Mouse (Mus musculus) frontal cortex, postnatal 14 days (tissue): ENCODE data around the gene Klk13.

ENCODE experiments used
- DNase-seq, 2 experiments: peaks; one replicate each; pipeline ENCODE4 v3.0.0; 2022; ENCODE audit warnings: low spot score in 2 of 2

The Klk13 gene

DNA sequence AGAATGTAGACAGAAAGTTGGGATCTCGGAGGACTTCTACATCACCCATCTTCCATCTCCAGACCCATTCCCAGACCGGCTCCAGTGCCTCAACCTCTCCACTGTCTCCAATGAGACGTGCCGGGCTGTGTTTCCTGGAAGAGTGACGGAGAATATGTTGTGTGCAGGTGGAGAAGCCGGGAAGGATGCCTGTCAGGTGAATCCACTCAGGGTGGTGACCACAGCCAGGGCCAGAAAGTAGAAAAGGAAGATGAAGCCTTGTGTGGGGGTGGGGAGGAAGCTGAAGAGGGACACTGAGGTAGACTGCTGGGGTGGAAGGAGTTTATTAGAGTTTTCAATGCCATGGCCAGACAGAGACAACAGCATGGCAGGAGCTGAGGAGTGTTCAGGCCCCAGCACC lies 59.5 kb downstream of the Klk13 start:
- DNase-seq, result no peak

DNA sequence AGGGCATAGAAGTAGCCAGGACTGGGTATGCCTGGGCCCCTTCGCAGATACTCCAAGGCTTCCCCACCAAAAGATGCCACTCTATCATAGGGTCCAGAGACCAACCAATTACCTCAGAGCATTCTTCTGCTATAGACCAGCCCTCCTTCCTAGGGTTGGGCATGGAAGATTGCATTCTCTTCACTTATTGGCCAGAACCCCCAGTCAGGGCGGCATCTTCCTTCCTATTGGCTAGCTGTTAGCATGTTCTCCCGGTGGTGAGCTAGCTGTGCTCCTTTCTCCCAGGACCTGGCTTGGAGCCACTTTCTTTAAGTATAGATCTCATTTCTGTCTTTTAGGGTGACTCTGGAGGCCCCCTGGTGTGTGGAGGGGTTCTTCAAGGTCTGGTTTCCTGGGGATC lies 60.5 kb downstream of the Klk13 start:
- DNase-seq, result no peak

DNA sequence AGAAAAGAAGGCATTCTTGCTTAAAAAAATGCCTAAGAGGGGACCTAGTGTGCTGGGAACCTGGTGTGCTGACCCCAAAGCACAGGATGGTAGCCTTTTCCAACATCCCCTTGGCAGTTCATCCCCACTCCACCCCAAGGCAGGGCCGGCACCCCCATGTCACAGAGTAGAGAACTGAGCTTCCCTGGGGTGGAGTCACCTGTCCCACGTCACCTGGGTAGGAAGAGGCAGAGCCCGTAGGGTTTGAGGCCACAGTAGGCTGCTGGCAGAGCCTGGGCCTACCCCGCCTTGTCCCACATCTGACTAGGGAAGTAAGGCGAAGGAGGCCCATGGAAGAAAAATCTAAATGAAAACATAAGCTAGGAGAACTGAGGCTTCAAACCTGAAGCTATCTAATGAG lies 62.0 kb downstream of the Klk13 start, which contains the start of gene Klk11:
Gene Klk11 (plus strand): TSS at position 241 of the 400 bp plus-strand sequence.
- DNase-seq, result no peak

DNA sequence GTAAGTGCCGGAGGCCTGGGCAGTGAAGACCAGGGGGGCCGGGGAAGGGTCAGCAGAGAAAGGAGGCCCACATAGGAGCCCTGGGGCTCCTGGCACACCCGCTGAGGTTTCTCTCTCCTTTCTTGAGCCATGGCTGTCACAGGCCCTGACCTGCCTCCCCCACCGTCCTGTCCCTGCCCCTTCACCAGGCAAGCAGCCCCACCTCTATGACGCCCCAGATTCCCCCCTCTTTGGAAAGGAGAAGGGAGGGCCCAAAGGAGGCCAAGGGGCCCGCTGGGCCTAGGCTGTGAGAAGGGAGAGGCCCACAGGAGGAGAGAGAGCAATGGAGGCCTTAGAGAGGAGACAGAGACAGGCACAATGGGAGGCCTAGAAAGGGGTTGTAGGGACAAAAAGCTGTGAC lies 62.4 kb downstream of the Klk13 start:
- no peak for DNase-seq

DNA sequence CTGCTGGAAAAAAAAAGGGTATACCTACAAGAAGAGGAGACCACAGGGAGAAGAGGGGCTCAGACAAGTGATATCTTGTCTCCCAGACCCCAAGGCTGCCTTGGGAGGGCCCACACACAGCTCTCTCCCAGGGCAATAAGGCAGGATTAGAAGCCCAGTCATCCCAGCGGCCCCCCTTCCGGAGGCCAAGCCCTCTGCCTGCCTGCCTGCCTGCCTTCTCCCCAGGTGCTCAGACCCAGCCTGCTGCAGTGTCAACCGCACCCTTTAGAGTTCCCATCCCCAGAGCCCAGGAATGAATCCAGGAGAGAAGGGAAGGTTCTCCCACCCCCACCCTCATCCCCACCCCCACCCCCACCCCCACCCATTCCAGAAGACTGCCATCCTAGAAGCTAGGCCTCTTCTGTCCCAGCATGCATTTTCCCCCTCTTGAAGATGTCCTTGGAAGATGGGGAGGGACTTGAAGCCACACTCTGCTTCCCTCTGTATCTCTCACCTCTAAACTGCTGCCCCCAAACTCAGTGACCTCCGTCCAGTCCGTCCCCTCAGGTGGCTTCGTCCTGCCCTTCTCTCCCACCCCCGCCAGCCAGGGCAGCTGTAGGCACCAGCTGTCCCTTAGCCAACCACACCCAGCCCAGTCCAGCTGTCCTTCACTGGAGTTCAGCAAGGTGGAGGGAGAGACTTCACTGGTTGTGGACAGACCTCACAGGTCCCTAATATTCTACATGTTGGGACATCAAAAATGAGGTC lies 63.1 kb downstream of the Klk13 start:
- no peak for DNase-seq

DNA sequence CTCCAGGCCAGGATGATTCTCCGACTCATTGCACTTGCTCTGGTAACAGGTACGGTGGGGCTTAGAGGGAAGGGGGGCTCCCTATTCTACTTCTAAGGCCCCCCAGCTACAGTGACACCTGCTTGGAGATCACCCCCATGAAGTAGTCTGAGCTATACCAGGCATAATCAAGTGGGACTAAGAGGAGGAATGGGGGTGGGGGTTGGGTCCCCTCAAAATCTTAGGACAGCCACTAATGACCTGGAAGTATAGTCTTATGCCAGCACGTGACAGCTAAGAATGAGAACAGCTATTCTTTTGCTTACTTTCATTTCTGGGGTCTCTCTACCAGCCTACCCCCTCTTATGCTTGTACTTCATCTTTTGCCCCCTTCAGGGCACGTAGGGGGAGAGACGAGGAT lies 64.1 kb downstream of the Klk13 start:
- DNase-seq, result no peak
